Mouse (Mus musculus) small intestine, adult 2 months (tissue): ENCODE measurements around the gene Itpkb. TPM values are rescaled to one million over a fixed set of nuclear protein-coding genes. Genes with fewer than 3 reads are reported as not detected.

Experiments used
- H3K27ac ChIP-seq: fragments of 200-500 bp; 2 replicates; pipeline ENCODE4 v1.5.1; 2012; ENCODE audit warnings: low read depth, low read length, control low read depth, inconsistent platforms; ENCODE audit not compliant: insufficient read depth
- H3K27me3 ChIP-seq: fragments of 200-500 bp; 2 replicates; pipeline ENCODE4 v1.6.1; 2012; ENCODE audit warnings: mild to moderate bottlenecking, moderate library complexity, low read length, inconsistent platforms; ENCODE audit not compliant: control insufficient read depth, insufficient read depth
- H3K36me3 ChIP-seq: fragments of 200-500 bp; 2 replicates; pipeline ENCODE4 v1.6.1; 2012; ENCODE audit warnings: mild to moderate bottlenecking, low read length, control low read depth, inconsistent platforms; ENCODE audit not compliant: control insufficient read depth, insufficient read depth
- H3K4me1 ChIP-seq: fragments of 200-500 bp; 2 replicates; pipeline ENCODE4 v1.6.1; 2012; ENCODE audit warnings: low read length, inconsistent platforms, mixed read lengths; ENCODE audit not compliant: control insufficient read depth, insufficient read depth, insufficient read length
- H3K4me3 ChIP-seq: fragments of 200-500 bp; 2 replicates; pipeline ENCODE4 v1.5.1; 2012; ENCODE audit warnings: low read depth, mild to moderate bottlenecking, control low read depth, inconsistent platforms, low read length, moderate library complexity
- CTCF ChIP-seq: fragments of 200-500 bp; IDR thresholded peaks from 2 replicates; pipeline ENCODE4 v1.5.1; 2012; ENCODE audit warnings: low read depth, mild to moderate bottlenecking, control low read depth, inconsistent platforms, low read length, moderate library complexity, mixed read lengths; ENCODE audit not compliant: insufficient replicate concordance, insufficient read length; ENCODE audit errors: extremely low read depth
- POLR2A ChIP-seq: fragments of 200-500 bp; IDR thresholded peaks from 2 replicates; pipeline ENCODE4 v1.6.1; 2012; ENCODE audit warnings: low read depth, mild to moderate bottlenecking, control low read depth, inconsistent platforms, low read length, moderate library complexity
- WGBS: fragments of 180-500 bp; shearing (Covaris S2); methylation state at CpG from one replicate; pipeline ENCODE4 v1.1.7; 2018; 5-methylcytosine and 5-hydroxymethylcytosine counted together
- polyA plus RNA-seq: library from polyadenylated mRNA; depleted of rRNA; stranded (reverse); fragments of >200 nt; gene quantifications from 2 replicates; pipeline ENCODE4 v1.2.3, GENCODE M21; 2012

Itpkb gene
- polyA plus RNA-seq, 1 experiment = 6.0 TPM

GRCm38 (mm10) chr1:180314641-180315040 lies 15.6 kb upstream of the Itpkb start:
- no peak overlapping the region for H3K27ac ChIP-seq
- no peak for TF ChIP-seq POLR2A
- TF ChIP-seq CTCF = no peak
- no peaks in the 10 kb centered on the region for H3K36me3 ChIP-seq
- no peaks in the 10 kb centered on the region for H3K27me3 ChIP-seq
- peaks cover 6% of the 10 kb centered on the region; the same call in 1 of the 2 replicates for H3K4me1 ChIP-seq
- no peak overlapping the region for H3K4me3 ChIP-seq
- WGBS = 55% methylated on average over 11 of the region's 11 CpGs

GRCm38 (mm10) chr1:180315127-180315526 lies 15.2 kb upstream of the Itpkb start:
- WGBS = 69% methylated on average over 3 of the region's 3 CpGs
- H3K27me3 ChIP-seq = no peaks in the 10 kb centered on the region
- H3K27ac ChIP-seq = no peak overlapping the region
- TF ChIP-seq CTCF = no peak
- no peak for TF ChIP-seq POLR2A
- H3K4me3 ChIP-seq = no peak overlapping the region
- H3K4me1 ChIP-seq = peaks cover 6% of the 10 kb centered on the region; the same call in 1 of the 2 replicates
- H3K36me3 ChIP-seq = no peaks in the 10 kb centered on the region

GRCm38 (mm10) chr1:180317450-180317849 lies 12.8 kb upstream of the Itpkb start:
- H3K27me3 ChIP-seq = no peaks in the 10 kb centered on the region

GRCm38 (mm10) chr1:180318407-180318806 lies 11.9 kb upstream of the Itpkb start:
- Histone ChIP-seq H3K27ac (no peak overlapping the region), H3K27me3 (no peaks in the 10 kb centered on the region), H3K4me1 (peaks cover 4% of the 10 kb centered on the region; the same call in 1 of the 2 replicates), H3K36me3 (no peaks in the 10 kb centered on the region), H3K4me3 (no peak overlapping the region)
- TF ChIP-seq CTCF (no peak), POLR2A (no peak)
- 81% methylated on average over 5 of the region's 5 CpGs for WGBS

More at GRCm38 (mm10) chr1:180317450-180317849, 12.8 kb upstream of the Itpkb start:
- H3K4me1 ChIP-seq = peaks cover 6% of the 10 kb centered on the region; the same call in 1 of the 2 replicates
- TF ChIP-seq POLR2A (no peak), CTCF (no peak)
- no peak overlapping the region for H3K4me3 ChIP-seq
- no peaks in the 10 kb centered on the region for H3K36me3 ChIP-seq
- no peak overlapping the region for H3K27ac ChIP-seq
- 74% methylated on average over 4 of the region's 4 CpGs for WGBS

- Histone ChIP-seq H3K27me3 (no peaks in the 10 kb centered on the region), H3K27ac (no peak overlapping the region), H3K36me3 (no peaks in the 10 kb centered on the region), H3K4me1 (peaks cover 4% of the 10 kb centered on the region; the same call in 1 of the 2 replicates), H3K4me3 (no peak overlapping the region)
- TF ChIP-seq CTCF (no peak), POLR2A (no peak)
- WGBS = 52% methylated on average over 10 of the region's 10 CpGs
Measured at GRCm38 (mm10) chr1:180319895-180320294, 10.4 kb upstream of the Itpkb start.

- 69% methylated on average over 3 of the region's 3 CpGs for WGBS
- TF ChIP-seq POLR2A (no peak), CTCF (no peak)
- Histone ChIP-seq H3K4me3 (no peak overlapping the region), H3K27me3 (no peaks in the 10 kb centered on the region), H3K36me3 (no peaks in the 10 kb centered on the region), H3K4me1 (peaks cover 4% of the 10 kb centered on the region; the same call in 1 of the 2 replicates), H3K27ac (no peak overlapping the region)
Measured at GRCm38 (mm10) chr1:180322896-180323295, 7.4 kb upstream of the Itpkb start.

GRCm38 (mm10) chr1:180323491-180323890 lies 6.8 kb upstream of the Itpkb start:
- Histone ChIP-seq H3K27me3 (no peaks in the 10 kb centered on the region), H3K4me3 (no peak overlapping the region), H3K36me3 (no peaks in the 10 kb centered on the region), H3K4me1 (peaks cover 4% of the 10 kb centered on the region; the same call in 1 of the 2 replicates), H3K27ac (no peak overlapping the region)
- TF ChIP-seq CTCF (no peak), POLR2A (no peak)
- 72% methylated on average over 5 of the region's 5 CpGs for whole genome bisulfite sequencing
